Mouse (Mus musculus): ENCODE results near the gene Sema3d.

Sema3d gene

GRCm38 (mm10) chr5:12423264-12423663, 40.1 kb downstream of the Sema3d start:
- Histone ChIP-seq H3K36me3 (ENCODE audit: insufficient read depth, low read length) (no peaks in the 10 kb centered on the region), H3K27me3 (ENCODE audit: insufficient read depth, low read length) (no peaks in the 10 kb centered on the region), H3K4me1 (replicated peaks; ENCODE audit: low read depth, low read length) (no peaks in the 10 kb centered on the region), H3K9me3 (ENCODE audit: low read length) (no peaks in the 10 kb centered on the region), H3K4me3 (replicated peaks; ENCODE audit: low read length) (no peak overlapping the region)
- TF ChIP-seq POU5F1 (IDR thresholded peaks at IDR 0.05; ENCODE audit: borderline replicate concordance, low read length): no peak
- no peak for TF ChIP-seq CTCF (conservative IDR thresholded peaks at IDR 0.05; ENCODE audit: low read length)
- TF ChIP-seq NANOG (IDR thresholded peaks at IDR 0.05; ENCODE audit: borderline replicate concordance, low read length): no peak

- no peak overlapping the region for H3K4me3 ChIP-seq (replicated peaks; ENCODE audit: low read length)
- TF ChIP-seq CTCF (conservative IDR thresholded peaks at IDR 0.05; ENCODE audit: low read length): no peak
- no peak for TF ChIP-seq NANOG (IDR thresholded peaks at IDR 0.05; ENCODE audit: borderline replicate concordance, low read length)
- TF ChIP-seq POU5F1 (IDR thresholded peaks at IDR 0.05; ENCODE audit: borderline replicate concordance, low read length): no peak
- H3K27me3 ChIP-seq (ENCODE audit: insufficient read depth, low read length): no peaks in the 10 kb centered on the region
- no peaks in the 10 kb centered on the region for H3K9me3 ChIP-seq (ENCODE audit: low read length)
- no peaks in the 10 kb centered on the region for H3K36me3 ChIP-seq (ENCODE audit: insufficient read depth, low read length)
- H3K4me1 ChIP-seq (replicated peaks; ENCODE audit: low read depth, low read length): no peaks in the 10 kb centered on the region
Observed at GRCm38 (mm10) chr5:12441737-12442136, 58.6 kb downstream of the Sema3d start.

- H3K9me3 ChIP-seq (ENCODE audit: low read length): no peaks in the 10 kb centered on the region
- H3K4me3 ChIP-seq (replicated peaks; ENCODE audit: low read length): no peak overlapping the region
- TF ChIP-seq CTCF (conservative IDR thresholded peaks at IDR 0.05; ENCODE audit: low read length): no peak
- no peak for TF ChIP-seq NANOG (IDR thresholded peaks at IDR 0.05; ENCODE audit: borderline replicate concordance, low read length)
- no peak for TF ChIP-seq POU5F1 (IDR thresholded peaks at IDR 0.05; ENCODE audit: borderline replicate concordance, low read length)
- no peaks in the 10 kb centered on the region for H3K36me3 ChIP-seq (ENCODE audit: insufficient read depth, low read length)
- no peaks in the 10 kb centered on the region for H3K4me1 ChIP-seq (replicated peaks; ENCODE audit: low read depth, low read length)
- H3K27me3 ChIP-seq (ENCODE audit: insufficient read depth, low read length): no peaks in the 10 kb centered on the region
Observed at GRCm38 (mm10) chr5:12442176-12443105, 59.3 kb downstream of the Sema3d start.

GRCm38 (mm10) chr5:12451089-12451488, 67.9 kb downstream of the Sema3d start:
- Histone ChIP-seq H3K9me3 (ENCODE audit: low read length) (peaks cover 5% of the 10 kb centered on the region; the same call in 1 of the 2 replicates), H3K4me3 (replicated peaks; ENCODE audit: low read length) (no peak overlapping the region), H3K36me3 (ENCODE audit: insufficient read depth, low read length) (no peaks in the 10 kb centered on the region), H3K27me3 (ENCODE audit: insufficient read depth, low read length) (no peaks in the 10 kb centered on the region), H3K4me1 (replicated peaks; ENCODE audit: low read depth, low read length) (no peaks in the 10 kb centered on the region)
- TF ChIP-seq CTCF (conservative IDR thresholded peaks at IDR 0.05; ENCODE audit: low read length) (no peak), POU5F1 (IDR thresholded peaks at IDR 0.05; ENCODE audit: borderline replicate concordance, low read length) (no peak), NANOG (IDR thresholded peaks at IDR 0.05; ENCODE audit: borderline replicate concordance, low read length) (no peak)

- TF ChIP-seq POU5F1 (IDR thresholded peaks at IDR 0.05; ENCODE audit: borderline replicate concordance, low read length) (no peak), CTCF (conservative IDR thresholded peaks at IDR 0.05; ENCODE audit: low read length) (no peak)
- no peaks in the 10 kb centered on the region for H3K4me1 ChIP-seq (replicated peaks; ENCODE audit: low read depth, low read length)
Observed at GRCm38 (mm10) chr5:12454946-12455345, 71.8 kb downstream of the Sema3d start.

GRCm38 (mm10) chr5:12457509-12457908, 74.3 kb downstream of the Sema3d start:
- H3K4me3 ChIP-seq (replicated peaks; ENCODE audit: low read length): no peak overlapping the region
- no peaks in the 10 kb centered on the region for H3K4me1 ChIP-seq (replicated peaks; ENCODE audit: low read depth, low read length)
- H3K9me3 ChIP-seq (ENCODE audit: low read length): peaks cover 40% of the 10 kb centered on the region
- no peaks in the 10 kb centered on the region for H3K27me3 ChIP-seq (ENCODE audit: insufficient read depth, low read length)
- no peaks in the 10 kb centered on the region for H3K36me3 ChIP-seq (ENCODE audit: insufficient read depth, low read length)
- TF ChIP-seq NANOG (IDR thresholded peaks at IDR 0.05; ENCODE audit: borderline replicate concordance, low read length): no peak
- no peak for TF ChIP-seq POU5F1 (IDR thresholded peaks at IDR 0.05; ENCODE audit: borderline replicate concordance, low read length)

More at GRCm38 (mm10) chr5:12454946-12455345, 71.8 kb downstream of the Sema3d start:
- no peaks in the 10 kb centered on the region for H3K27me3 ChIP-seq (ENCODE audit: insufficient read depth, low read length)
- H3K9me3 ChIP-seq (ENCODE audit: low read length): peaks cover 26% of the 10 kb centered on the region
- H3K36me3 ChIP-seq (ENCODE audit: insufficient read depth, low read length): no peaks in the 10 kb centered on the region
- no peak overlapping the region for H3K4me3 ChIP-seq (replicated peaks; ENCODE audit: low read length)

GRCm38 (mm10) chr5:12467568-12468336, 84.6 kb downstream of the Sema3d start:
- Histone ChIP-seq H3K9me3 (ENCODE audit: low read length) (0 out of 2 replicates have a peak, but pooled peaks cover 3% of the 10 kb centered on the region), H3K4me1 (replicated peaks; ENCODE audit: low read depth, low read length) (no peaks in the 10 kb centered on the region), H3K36me3 (ENCODE audit: insufficient read depth, low read length) (no peaks in the 10 kb centered on the region), H3K27me3 (ENCODE audit: insufficient read depth, low read length) (no peaks in the 10 kb centered on the region), H3K4me3 (replicated peaks; ENCODE audit: low read length) (no peak overlapping the region)
- TF ChIP-seq CTCF (conservative IDR thresholded peaks at IDR 0.05; ENCODE audit: low read length) (no peak), POU5F1 (IDR thresholded peaks at IDR 0.05; ENCODE audit: borderline replicate concordance, low read length) (no peak)

GRCm38 (mm10) chr5:12474904-12475638, 91.9 kb downstream of the Sema3d start:
- no peaks in the 10 kb centered on the region for H3K9me3 ChIP-seq (ENCODE audit: low read length)
- H3K36me3 ChIP-seq (ENCODE audit: insufficient read depth, low read length): no peaks in the 10 kb centered on the region
- no peaks in the 10 kb centered on the region for H3K27me3 ChIP-seq (ENCODE audit: insufficient read depth, low read length)
- no peaks in the 10 kb centered on the region for H3K4me1 ChIP-seq (replicated peaks; ENCODE audit: low read depth, low read length)
- TF ChIP-seq NANOG (IDR thresholded peaks at IDR 0.05; ENCODE audit: borderline replicate concordance, low read length) (no peak), CTCF (conservative IDR thresholded peaks at IDR 0.05; ENCODE audit: low read length) (no peak), POU5F1 (IDR thresholded peaks at IDR 0.05; ENCODE audit: borderline replicate concordance, low read length) (no peak)
- no peak overlapping the region for H3K4me3 ChIP-seq (replicated peaks; ENCODE audit: low read length)
